Mouse (Mus musculus) urinary bladder, adult 2 months (tissue): Measurements from ENCODE around the gene Itpr3. TPM values are rescaled to one million over a fixed set of nuclear protein-coding genes. Genes with fewer than 3 reads are reported as not detected.
A peak's percentile ranks its signal among the peaks of the same experiment; 100 is the strongest.

Experiments used
- DNase-seq: peaks from one replicate; pipeline ENCODE4 v3.0.0; 2022; ENCODE audit warnings: low spot score
- polyA plus RNA-seq: library from polyadenylated mRNA; depleted of rRNA; stranded (reverse); fragments of >200 nt; gene quantifications from 2 replicates; pipeline ENCODE4 v1.2.3, GENCODE M21; 2012

Gene Itpr3
- polyA plus RNA-seq, 1 experiment, result 9.5 TPM

- no peak for DNase-seq
Observed at GRCm38 (mm10) chr17:27071630-27072029, 14.5 kb downstream of the Itpr3 start.

GRCm38 (mm10) chr17:27072363-27072762 is 15.3 kb downstream of the Itpr3 start:
- no peak for DNase-seq

GRCm38 (mm10) chr17:27073126-27073525 is 16.0 kb downstream of the Itpr3 start:
- DNase-seq, result no peak

GRCm38 (mm10) chr17:27073778-27074177 is 16.7 kb downstream of the Itpr3 start:
- DNase-seq, result peak; percentile 48

- DNase-seq, result no peak
Observed at GRCm38 (mm10) chr17:27074236-27074635, 17.1 kb downstream of the Itpr3 start.

- no peak for DNase-seq
Observed at GRCm38 (mm10) chr17:27074849-27075745, 18.0 kb downstream of the Itpr3 start.

GRCm38 (mm10) chr17:27077133-27077532 is 20.0 kb downstream of the Itpr3 start:
- DNase-seq, result no peak

- no peak for DNase-seq
Observed at GRCm38 (mm10) chr17:27077920-27078319, 20.8 kb downstream of the Itpr3 start.

GRCm38 (mm10) chr17:27078499-27078898 is 21.4 kb downstream of the Itpr3 start:
- DNase-seq, result no peak

- no peak for DNase-seq
Observed at GRCm38 (mm10) chr17:27081868-27082267, 24.8 kb downstream of the Itpr3 start.

GRCm38 (mm10) chr17:27082796-27083195 is 25.7 kb downstream of the Itpr3 start:
- no peak for DNase-seq

GRCm38 (mm10) chr17:27083601-27084000 is 26.5 kb downstream of the Itpr3 start:
- DNase-seq, result no peak

- no peak for DNase-seq
Observed at GRCm38 (mm10) chr17:27085676-27086075, 28.6 kb downstream of the Itpr3 start.

- DNase-seq, result no peak
Observed at GRCm38 (mm10) chr17:27087426-27087825, 30.3 kb downstream of the Itpr3 start.

- DNase-seq, result no peak
Observed at GRCm38 (mm10) chr17:27090068-27090467, 33.0 kb downstream of the Itpr3 start.

GRCm38 (mm10) chr17:27095690-27096089 is 38.6 kb downstream of the Itpr3 start:
- DNase-seq, result no peak

GRCm38 (mm10) chr17:27101675-27102074 is 44.6 kb downstream of the Itpr3 start:
- no peak for DNase-seq

- DNase-seq, result no peak
Observed at GRCm38 (mm10) chr17:27105698-27106470, 48.8 kb downstream of the Itpr3 start.

- DNase-seq, result no peak
Observed at GRCm38 (mm10) chr17:27106745-27107144, 49.6 kb downstream of the Itpr3 start.

- DNase-seq, result no peak
Observed at GRCm38 (mm10) chr17:27107936-27108335, 50.8 kb downstream of the Itpr3 start.

- DNase-seq, result no peak
Observed at GRCm38 (mm10) chr17:27110072-27110471, 53.0 kb downstream of the Itpr3 start.

GRCm38 (mm10) chr17:27118676-27119539 is 61.8 kb downstream of the Itpr3 start:
- DNase-seq, result no peak
